Mouse (Mus musculus) limb, embryonic 14.5 days (tissue): ENCODE measurements around the gene Tmem266. TPM values are rescaled to one million over a fixed set of nuclear protein-coding genes. Genes with fewer than 3 reads are reported as not detected.

Experiments used
- ATAC-seq: fragments of 200-750 bp; cut with Nextera tagmentation; 2 replicates; pipeline ENCODE4 v1.8.0; 2017; ENCODE audit warnings: low read depth, moderate number of reproducible peaks, moderate TSS enrichment; ENCODE audit not compliant: low FRiP score
- DNase-seq: peaks from one replicate; pipeline ENCODE4 v3.0.0-alpha.2; 2015; ENCODE audit warnings: low spot score
- H3K27ac ChIP-seq: fragments of 300-500 bp; sonication (generic); replicated peaks from 2 replicates; pipeline ENCODE4 v1.5.1; 2014; ENCODE audit warnings: low read depth, mild to moderate bottlenecking, low read length, moderate library complexity, mixed read lengths
- H3K27me3 ChIP-seq: fragments of 300-500 bp; sonication (generic); 2 replicates; pipeline ENCODE4 v1.6.1; 2014; ENCODE audit warnings: low read length, mixed read lengths; ENCODE audit not compliant: control insufficient read depth, insufficient read depth
- H3K36me3 ChIP-seq: fragments of 300-500 bp; sonication (generic); 2 replicates; pipeline ENCODE4 v1.6.1; 2014; ENCODE audit warnings: mild to moderate bottlenecking, low read length, moderate library complexity, mixed read lengths; ENCODE audit not compliant: control insufficient read depth, insufficient read depth
- H3K4me1 ChIP-seq: fragments of 300-500 bp; sonication (generic); 2 replicates; pipeline ENCODE4 v1.6.1; 2014; ENCODE audit warnings: antibody characterized with exemption, low read length, mixed read lengths; ENCODE audit not compliant: control insufficient read depth, insufficient read depth
- H3K4me2 ChIP-seq: fragments of 300-500 bp; sonication (generic); replicated peaks from 2 replicates; pipeline ENCODE4 v1.6.1; 2014; ENCODE audit warnings: low read depth, mild to moderate bottlenecking, low read length, moderate library complexity; ENCODE audit not compliant: severe bottlenecking
- H3K4me3 ChIP-seq: fragments of 300-500 bp; sonication (generic); replicated peaks from 2 replicates; pipeline ENCODE4 v1.5.1; 2014; ENCODE audit warnings: low read length
- H3K9ac ChIP-seq: fragments of 300-500 bp; sonication (generic); 2 replicates; pipeline ENCODE4 v1.6.1; 2014; ENCODE audit warnings: mild to moderate bottlenecking, low read depth, low read length, moderate library complexity; ENCODE audit not compliant: severe bottlenecking
- H3K9me3 ChIP-seq: fragments of 300-500 bp; sonication (generic); 2 replicates; pipeline ENCODE4 v1.6.1; 2016; ENCODE audit warnings: low read length; ENCODE audit not compliant: control insufficient read depth
- POLR2A ChIP-seq: fragments of 200-500 bp; IDR thresholded peaks from 2 replicates; pipeline ENCODE4 v1.8.0; 2012; ENCODE audit warnings: inconsistent platforms, mild to moderate bottlenecking, moderate library complexity, borderline replicate concordance; ENCODE audit not compliant: insufficient read depth, insufficient read length; ENCODE audit errors: extremely low read depth
- WGBS: fragments of 180-500 bp; shearing (Covaris S2); extraction: QIAGEN DNeasy Blood & Tissue Kit; methylation state at CpG from one replicate; pipeline ENCODE4 v1.1.7; 2014; 5-methylcytosine and 5-hydroxymethylcytosine counted together
- polyA plus RNA-seq, 2 experiments: library from polyadenylated mRNA; depleted of rRNA in 1 of 2; stranded (reverse) in 1 of 2; unstranded in 1 of 2; fragments of >200 nt; fragmentation: Nextera tagmentation in 1 of 2; extraction: Ambion mirVana in 1 of 2; gene quantifications; 2 replicates each; pipeline versions ENCODE4 v1.2.1 to v1.2.3; 2012 to 2014

The Tmem266 gene
- polyA plus RNA-seq, 2 experiments, result 0.40 to 1.3 TPM

- H3K9ac ChIP-seq, result no peak overlapping the region
- no peaks in the 10 kb centered on the region for H3K9me3 ChIP-seq
- no peak for DNase-seq
- H3K4me2 ChIP-seq, result no peak overlapping the region
- no peak for ATAC-seq
- H3K4me3 ChIP-seq, result no peak overlapping the region
- peaks cover 3% of the 10 kb centered on the region for H3K4me1 ChIP-seq
- WGBS, result 21% methylated on average over 6 of the region's 6 CpGs
- H3K27ac ChIP-seq, result no peak overlapping the region
- no peak for TF ChIP-seq POLR2A
- no peaks in the 10 kb centered on the region for H3K27me3 ChIP-seq
- no peaks in the 10 kb centered on the region for H3K36me3 ChIP-seq
Measured at GRCm38 (mm10) chr9:55410430-55410829, 83.7 kb downstream of the Tmem266 start.

- H3K4me2 ChIP-seq, result no peak overlapping the region
- H3K9me3 ChIP-seq, result no peaks in the 10 kb centered on the region
- ATAC-seq (no peak), DNase-seq (no peak)
- no peak overlapping the region for H3K27ac ChIP-seq
- no peaks in the 10 kb centered on the region for H3K27me3 ChIP-seq
- TF ChIP-seq POLR2A, result no peak
- H3K36me3 ChIP-seq, result no peaks in the 10 kb centered on the region
- peaks cover 3% of the 10 kb centered on the region for H3K4me1 ChIP-seq
- 33% methylated on average over 6 of the region's 6 CpGs for WGBS
- H3K9ac ChIP-seq, result no peak overlapping the region
- no peak overlapping the region for H3K4me3 ChIP-seq
Measured at GRCm38 (mm10) chr9:55411154-55411553, 84.4 kb downstream of the Tmem266 start.

GRCm38 (mm10) chr9:55421786-55422185, 95.1 kb downstream of the Tmem266 start:
- TF ChIP-seq POLR2A, result no peak
- ATAC-seq (no peak), DNase-seq (no peak)
- no peak overlapping the region for H3K27ac ChIP-seq
- no peaks in the 10 kb centered on the region for H3K36me3 ChIP-seq
- peaks cover 4% of the 10 kb centered on the region; the same call in 1 of the 2 replicates for H3K4me1 ChIP-seq
- no peak overlapping the region for H3K4me2 ChIP-seq
- H3K27me3 ChIP-seq, result no peaks in the 10 kb centered on the region
- 0 out of 2 replicates have a peak, but pooled peaks cover 3% of the 10 kb centered on the region for H3K9me3 ChIP-seq
- 94% methylated on average over 3 of the region's 3 CpGs for WGBS
- no peak overlapping the region for H3K4me3 ChIP-seq
- no peak overlapping the region for H3K9ac ChIP-seq

- no peaks in the 10 kb centered on the region for H3K36me3 ChIP-seq
- DNase-seq (no peak), ATAC-seq (no peak)
- H3K4me1 ChIP-seq, result peaks cover 4% of the 10 kb centered on the region; the same call in 1 of the 2 replicates
- no peak overlapping the region for H3K4me3 ChIP-seq
- 0 out of 2 replicates have a peak, but pooled peaks cover 3% of the 10 kb centered on the region for H3K9me3 ChIP-seq
- H3K4me2 ChIP-seq, result no peak overlapping the region
- H3K27ac ChIP-seq, result no peak overlapping the region
- TF ChIP-seq POLR2A, result no peak
- no peaks in the 10 kb centered on the region for H3K27me3 ChIP-seq
- 63% methylated on average over 14 of the region's 14 CpGs for WGBS
- no peak overlapping the region for H3K9ac ChIP-seq
Measured at GRCm38 (mm10) chr9:55423451-55424424, 97.0 kb downstream of the Tmem266 start.

GRCm38 (mm10) chr9:55425271-55425810, 98.6 kb downstream of the Tmem266 start:
- no peak overlapping the region for H3K4me2 ChIP-seq
- H3K9ac ChIP-seq, result no peak overlapping the region
- ATAC-seq (no peak), DNase-seq (no peak)
- H3K36me3 ChIP-seq, result no peaks in the 10 kb centered on the region
- H3K27me3 ChIP-seq, result no peaks in the 10 kb centered on the region
- no peak overlapping the region for H3K27ac ChIP-seq
- H3K4me3 ChIP-seq, result no peak overlapping the region
- WGBS, result 26% methylated on average over 7 of the region's 7 CpGs
- no peak for TF ChIP-seq POLR2A
- H3K4me1 ChIP-seq, result peaks cover 15% of the 10 kb centered on the region
- H3K9me3 ChIP-seq, result 0 out of 2 replicates have a peak, but pooled peaks cover 3% of the 10 kb centered on the region
